Mouse (Mus musculus) stomach, embryonic 16.5 days (tissue): ENCODE results near the gene Tmem200c. TPM values are rescaled to one million over a fixed set of nuclear protein-coding genes. Genes with fewer than 3 reads are reported as not detected.

Experiments
- ATAC-seq: fragments of 200-750 bp; cut with Nextera tagmentation; 2 replicates; pipeline ENCODE4 v1.8.0; 2017; ENCODE audit warnings: moderate number of reproducible peaks, moderate TSS enrichment; ENCODE audit not compliant: insufficient read depth, low FRiP score
- H3K27ac ChIP-seq: fragments of 300-500 bp; sonication (generic); 2 replicates; pipeline ENCODE4 v1.5.1; 2014; ENCODE audit warnings: low read length
- H3K27me3 ChIP-seq: fragments of 300-500 bp; sonication (generic); 2 replicates; pipeline ENCODE4 v1.6.1; 2014; ENCODE audit warnings: low read length, control low read depth, mixed read lengths; ENCODE audit not compliant: control insufficient read depth, insufficient read depth
- H3K36me3 ChIP-seq: fragments of 300-500 bp; sonication (generic); 2 replicates; pipeline ENCODE4 v1.6.1; 2014; ENCODE audit warnings: low read length; ENCODE audit not compliant: control insufficient read depth, insufficient read depth
- H3K4me1 ChIP-seq: fragments of 300-500 bp; sonication (generic); 2 replicates; pipeline ENCODE4 v1.6.1; 2014; ENCODE audit warnings: low read length, control low read depth, mixed read lengths; ENCODE audit not compliant: control insufficient read depth, insufficient read depth
- H3K4me2 ChIP-seq: fragments of 300-500 bp; sonication (generic); 2 replicates; pipeline ENCODE4 v1.6.1; 2014; ENCODE audit warnings: low read depth, low read length, mixed read lengths
- H3K4me3 ChIP-seq: fragments of 300-500 bp; sonication (generic); replicated peaks from 2 replicates; pipeline ENCODE4 v1.5.1; 2014; ENCODE audit warnings: mild to moderate bottlenecking, low read length
- H3K9ac ChIP-seq: fragments of 300-500 bp; sonication (generic); 2 replicates; pipeline ENCODE4 v1.6.1; 2014; ENCODE audit warnings: low read length
- H3K9me3 ChIP-seq: fragments of 300-500 bp; sonication (generic); replicated peaks from 2 replicates; pipeline ENCODE4 v1.6.1; 2016; ENCODE audit warnings: low read length, control low read depth; ENCODE audit not compliant: control insufficient read depth
- WGBS: fragments of 180-500 bp; shearing (Covaris S2); extraction: QIAGEN DNeasy Blood & Tissue Kit; methylation state at CpG from one replicate; pipeline ENCODE4 v1.1.7; 2014; 5-methylcytosine and 5-hydroxymethylcytosine counted together
- polyA plus RNA-seq: library from polyadenylated mRNA; unstranded; fragments of >200 nt; fragmentation: Nextera tagmentation; extraction: Ambion mirVana; gene quantifications from 2 replicates; pipeline ENCODE4 v1.2.1, GENCODE M21; 2015

The Tmem200c gene
- polyA plus RNA-seq, 1 experiment from 2014 or later: 0.09 TPM

DNA sequence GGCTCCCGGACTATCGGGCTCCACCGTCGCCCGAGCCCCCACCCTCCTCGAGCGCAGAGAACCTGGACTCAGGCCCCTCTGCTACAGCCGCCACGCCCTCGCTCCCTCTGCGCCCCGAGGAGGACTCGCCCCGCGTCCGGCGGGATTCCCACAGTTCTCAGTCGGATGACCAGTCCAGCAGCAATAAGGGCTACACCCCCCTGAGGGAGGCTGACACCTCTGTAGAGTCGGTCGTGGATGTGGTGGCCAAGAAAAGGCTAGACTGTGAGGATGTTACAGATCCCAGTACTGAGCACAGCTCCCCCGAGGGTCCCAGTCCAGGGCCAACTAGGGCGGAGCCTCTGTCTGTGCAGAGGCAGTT lies 15.4 kb downstream of the Tmem200c start:
- peak; percentile 42; the same call in 1 of the 2 replicates for ATAC-seq

DNA sequence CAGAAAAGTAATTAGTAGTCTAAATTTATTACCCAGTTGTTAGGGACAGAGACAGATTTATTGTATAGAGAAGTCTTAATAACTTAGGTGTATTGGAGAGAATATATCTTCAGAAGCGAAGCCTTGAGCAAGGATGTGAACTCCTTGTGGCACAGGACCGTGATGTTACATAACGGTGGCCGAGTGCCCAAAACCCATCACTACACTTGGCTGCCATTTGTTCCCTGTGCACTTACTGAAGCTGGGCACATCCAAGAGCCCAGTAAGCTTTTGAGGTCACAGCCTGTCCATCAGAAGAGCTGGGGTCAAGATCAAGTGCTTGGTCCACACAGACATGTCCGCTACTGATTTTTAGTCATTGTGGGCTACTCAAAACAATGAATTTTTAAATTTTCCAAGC lies 19.5 kb downstream of the Tmem200c start:
- Histone ChIP-seq H3K9ac (no peak overlapping the region), H3K27me3 (peaks cover 2% of the 10 kb centered on the region; the same call in 1 of the 2 replicates), H3K4me3 (no peak overlapping the region), H3K36me3 (no peaks in the 10 kb centered on the region), H3K4me2 (no peak overlapping the region), H3K27ac (no peak overlapping the region), H3K4me1 (peaks cover 9% of the 10 kb centered on the region), H3K9me3 (no peaks in the 10 kb centered on the region)
- WGBS: 76% methylated on average over 5 of the region's 5 CpGs
- no peak for ATAC-seq

More for the DNA sequence above, 15.4 kb downstream of the Tmem200c start:
- 3% methylated on average over 22 of the region's 22 CpGs for WGBS
- Histone ChIP-seq H3K4me3 (peak overlapping the region; percentile 56), H3K36me3 (no peaks in the 10 kb centered on the region), H3K4me2 (peak overlapping the region; percentile 97), H3K4me1 (peaks cover 19% of the 10 kb centered on the region), H3K27me3 (peaks cover 35% of the 10 kb centered on the region), H3K27ac (no peak overlapping the region), H3K9ac (peak overlapping the region; percentile 71), H3K9me3 (no peaks in the 10 kb centered on the region)

DNA sequence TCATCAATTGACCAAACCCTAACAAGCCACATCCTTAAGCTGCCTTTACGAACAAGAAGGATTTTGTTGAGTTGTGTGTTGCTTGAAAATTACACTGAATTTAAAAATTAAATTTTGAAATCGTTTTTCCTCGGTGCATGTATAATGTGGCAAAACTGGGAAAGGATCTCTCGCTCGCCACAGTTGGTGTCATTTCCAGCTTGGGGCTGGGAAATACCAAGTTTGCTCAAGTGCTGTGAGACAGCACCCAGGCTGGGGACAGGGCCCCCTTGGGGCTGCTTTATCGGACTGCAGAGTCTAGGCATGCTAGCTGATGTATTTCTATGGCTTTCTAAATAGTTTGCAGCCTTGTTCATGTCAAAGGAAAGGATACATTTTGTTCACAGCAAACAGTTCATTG lies 22.3 kb downstream of the Tmem200c start:
- Histone ChIP-seq H3K36me3 (no peaks in the 10 kb centered on the region), H3K9ac (no peak overlapping the region), H3K4me3 (no peak overlapping the region), H3K9me3 (no peaks in the 10 kb centered on the region), H3K4me1 (no peaks in the 10 kb centered on the region), H3K27me3 (no peaks in the 10 kb centered on the region), H3K27ac (no peak overlapping the region), H3K4me2 (no peak overlapping the region)
- no peak for ATAC-seq
- 78% methylated on average over 6 of the region's 6 CpGs for WGBS

DNA sequence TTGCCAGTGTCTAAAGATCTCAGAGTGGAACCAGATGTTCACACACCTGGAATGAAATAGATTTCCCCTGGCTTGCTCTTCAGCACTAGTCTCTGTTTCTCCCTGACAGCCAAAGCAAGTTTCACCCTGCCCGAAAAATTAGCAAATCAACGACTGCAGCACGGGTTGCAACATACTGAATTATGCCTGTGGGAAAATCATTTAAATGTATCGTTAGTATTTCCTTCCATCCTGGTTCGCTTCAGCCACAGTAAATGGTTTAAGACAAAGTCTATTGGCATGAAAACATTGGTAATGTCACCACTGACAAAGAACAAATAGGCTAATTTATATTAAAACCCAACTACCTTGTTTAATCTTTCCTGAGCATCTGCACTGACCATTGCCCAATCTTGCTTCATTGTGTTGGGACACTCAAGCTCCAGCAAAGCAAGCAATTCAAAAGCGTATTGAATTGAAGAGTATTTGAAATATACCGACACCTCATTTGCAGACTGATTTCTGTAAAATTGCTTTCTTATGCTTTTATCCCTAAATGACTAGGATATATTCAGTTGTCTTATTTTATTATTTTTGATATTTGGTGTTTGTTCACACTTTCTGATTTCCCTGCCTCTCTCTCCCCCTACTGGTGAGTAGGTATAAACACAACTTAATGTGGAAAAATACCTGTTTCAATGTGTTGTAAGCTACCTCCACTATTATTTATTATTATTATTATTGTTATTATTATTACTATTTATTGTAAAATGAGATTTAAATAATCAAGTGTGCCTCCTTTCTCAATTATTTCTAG lies 25.9 kb downstream of the Tmem200c start:
- Histone ChIP-seq H3K9ac (no peak overlapping the region), H3K9me3 (no peaks in the 10 kb centered on the region), H3K4me2 (no peak overlapping the region), H3K27ac (no peak overlapping the region), H3K4me1 (no peaks in the 10 kb centered on the region), H3K4me3 (no peak overlapping the region), H3K27me3 (no peaks in the 10 kb centered on the region), H3K36me3 (no peaks in the 10 kb centered on the region)
- no peak for ATAC-seq
- 80% methylated on average over 7 of the region's 7 CpGs for WGBS

DNA sequence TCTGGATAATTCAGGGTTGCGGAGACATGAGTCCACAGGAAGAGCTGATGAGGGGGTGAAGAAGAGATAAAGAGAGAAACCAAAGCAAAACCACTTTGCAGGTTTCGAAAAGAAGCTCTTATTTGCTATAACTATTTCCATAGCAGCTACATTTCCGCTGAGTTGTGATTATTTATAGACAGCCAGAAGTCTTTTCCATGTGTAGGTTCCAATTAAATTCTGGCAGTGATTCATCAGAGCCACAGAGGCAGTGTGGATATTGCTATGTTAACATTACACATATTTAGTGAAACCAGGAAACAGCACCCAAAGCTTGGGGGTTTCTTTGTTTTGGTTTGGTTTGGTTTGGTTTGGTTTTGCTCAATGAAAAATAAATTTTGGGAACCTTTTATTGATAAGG lies 37.8 kb downstream of the Tmem200c start:
- Histone ChIP-seq H3K9ac (no peak overlapping the region), H3K4me2 (no peak overlapping the region), H3K27ac (no peak overlapping the region), H3K4me3 (no peak overlapping the region), H3K36me3 (no peaks in the 10 kb centered on the region), H3K4me1 (no peaks in the 10 kb centered on the region), H3K27me3 (no peaks in the 10 kb centered on the region), H3K9me3 (no peaks in the 10 kb centered on the region)
- ATAC-seq: no peak
- 76% methylated on average over 3 of the region's 3 CpGs for WGBS

DNA sequence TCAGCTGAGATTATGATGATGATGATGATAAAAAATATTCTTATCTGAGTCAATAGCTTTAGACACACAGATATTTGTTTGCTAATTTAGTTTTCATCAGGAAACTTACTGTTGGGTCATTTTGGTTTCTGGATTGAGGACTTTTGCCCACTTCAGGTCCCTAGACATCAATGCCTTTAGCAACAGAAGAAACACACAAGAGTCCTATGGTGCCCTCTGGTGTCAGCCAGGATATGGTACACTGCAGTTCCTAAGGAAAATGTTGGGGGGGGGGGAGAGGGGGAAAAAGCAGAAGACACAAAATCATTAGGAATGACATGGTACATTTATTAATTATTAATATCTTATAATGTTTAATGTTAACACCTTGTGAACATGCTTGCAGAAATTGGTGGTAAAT lies 42.0 kb downstream of the Tmem200c start:
- H3K27ac ChIP-seq: no peak overlapping the region
- H3K4me1 ChIP-seq: no peaks in the 10 kb centered on the region
- ATAC-seq: no peak
- H3K36me3 ChIP-seq: no peaks in the 10 kb centered on the region
- H3K9ac ChIP-seq: no peak overlapping the region
- H3K9me3 ChIP-seq: no peaks in the 10 kb centered on the region
- H3K4me3 ChIP-seq: no peak overlapping the region
- H3K4me2 ChIP-seq: no peak overlapping the region
- H3K27me3 ChIP-seq: no peaks in the 10 kb centered on the region

DNA sequence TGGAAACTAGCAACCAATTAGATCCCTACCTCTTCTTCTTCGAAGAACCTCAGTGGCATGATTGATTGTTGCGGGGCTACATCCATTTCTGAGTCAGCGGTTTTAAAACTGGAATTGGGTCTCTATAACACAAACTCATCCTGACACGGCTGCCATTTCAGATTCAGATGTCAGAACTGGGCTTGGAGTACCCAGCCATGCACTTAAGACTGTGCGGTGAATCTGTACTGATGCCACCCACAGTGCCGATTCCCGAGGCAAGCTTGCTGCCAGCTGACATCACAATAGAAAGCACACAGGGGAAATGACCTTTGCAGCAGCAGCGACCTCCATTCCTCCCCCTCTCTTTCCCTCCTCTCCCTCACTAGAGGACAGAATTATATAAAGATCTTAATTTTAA lies 47.6 kb downstream of the Tmem200c start:
- no peaks in the 10 kb centered on the region for H3K9me3 ChIP-seq
- no peak overlapping the region for H3K9ac ChIP-seq
- H3K27me3 ChIP-seq: no peaks in the 10 kb centered on the region
- no peak overlapping the region for H3K4me2 ChIP-seq
- no peak overlapping the region for H3K4me3 ChIP-seq
- no peak for ATAC-seq
- H3K27ac ChIP-seq: no peak overlapping the region
- no peaks in the 10 kb centered on the region for H3K4me1 ChIP-seq
- H3K36me3 ChIP-seq: no peaks in the 10 kb centered on the region
- 61% methylated on average over 8 of the region's 8 CpGs for WGBS

DNA sequence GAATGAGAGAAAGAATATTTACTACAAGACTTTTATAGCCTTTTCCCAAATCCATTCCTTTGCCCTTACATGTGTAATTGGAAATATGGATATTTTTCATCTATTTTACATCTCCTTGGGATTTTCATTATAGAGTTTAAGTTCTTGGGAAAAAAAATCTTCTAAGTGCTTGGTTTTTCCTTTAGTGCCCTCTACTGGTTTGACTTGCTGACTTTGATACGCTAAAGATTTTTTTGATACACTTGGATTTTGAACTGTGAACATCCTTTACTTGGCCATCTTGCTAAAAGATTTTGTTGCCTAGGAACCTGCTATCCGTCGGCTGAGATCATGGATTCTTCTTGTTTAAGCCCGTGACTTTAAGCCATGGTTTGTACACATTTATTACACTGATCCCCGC lies 48.8 kb downstream of the Tmem200c start:
- Histone ChIP-seq H3K27me3 (no peaks in the 10 kb centered on the region), H3K36me3 (no peaks in the 10 kb centered on the region), H3K9ac (no peak overlapping the region), H3K4me3 (no peak overlapping the region), H3K4me2 (no peak overlapping the region), H3K9me3 (no peaks in the 10 kb centered on the region), H3K4me1 (no peaks in the 10 kb centered on the region), H3K27ac (no peak overlapping the region)
- no peak for ATAC-seq
- WGBS: 71% methylated on average over 5 of the region's 5 CpGs

GRCm38 (mm10) chr17:68875917-68876495 lies 49.6 kb downstream of the Tmem200c start:
- Histone ChIP-seq H3K27me3 (no peaks in the 10 kb centered on the region), H3K4me1 (no peaks in the 10 kb centered on the region), H3K9ac (no peak overlapping the region), H3K4me2 (no peak overlapping the region), H3K4me3 (no peak overlapping the region), H3K27ac (no peak overlapping the region), H3K36me3 (no peaks in the 10 kb centered on the region), H3K9me3 (no peaks in the 10 kb centered on the region)
- no peak for ATAC-seq
- 81% methylated on average over 10 of the region's 10 CpGs for WGBS
